Mouse (Mus musculus) cortical plate, adult 2 months (tissue): ENCODE data around the gene Robo2.

Source experiments
- CTCF ChIP-seq: fragments of 200-500 bp; IDR thresholded peaks from 2 replicates; pipeline ENCODE4 v1.5.1; 2011; ENCODE audit warnings: mild to moderate bottlenecking, control low read depth, low read length; ENCODE audit not compliant: insufficient read depth; ENCODE audit errors: extremely low read depth
- POLR2A ChIP-seq: fragments of 200-500 bp; IDR thresholded peaks from 2 replicates; pipeline ENCODE4 v1.6.1; 2011; ENCODE audit warnings: mild to moderate bottlenecking, low read length, control low read depth; ENCODE audit not compliant: insufficient read depth; ENCODE audit errors: extremely low read depth

GRCm38 (mm10) chr16:74455179-74455578, 43.6 kb upstream of the Robo2 start:
- TF ChIP-seq POLR2A (no peak), CTCF (no peak)
